Mouse (Mus musculus): ENCODE data around the gene Snx13. TPM values are rescaled to one million over a fixed set of nuclear protein-coding genes. Genes with fewer than 3 reads are reported as not detected.

Snx13 gene
- total RNA-seq, 2 experiments from 2014 or later: 39.6 to 44.9 TPM

- DNase-seq: peak; percentile 27
Measured at GRCm38 (mm10) chr12:35191698-35192425, 144.9 kb downstream of the Snx13 start.

- DNase-seq: no peak
Measured at GRCm38 (mm10) chr12:35192426-35192769, 145.4 kb downstream of the Snx13 start.

Small RNA genes within 50 kb of the gene (microRNA-seq; reads per million reads assigned to microRNA genes)
- 0 reads per million in 2 experiments for gene Mir680-3 (ENCODE audit: borderline replicate concordance in 2 of 2)

Other genes starting within 250 kb of the Snx13 start
- gene Hdac9, start 130.1 kb upstream of the Snx13 start, total RNA-seq (2021): 1 to 10 TPM; 3.8 to 4.5 TPM
- gene Prps1l1, start 62.4 kb upstream of the Snx13 start, total RNA-seq (2021): not detected